Mouse (Mus musculus) embryonic fibroblast, embryonic 13.5 days (primary cell): ENCODE data around the gene Mtmr12.

Experiments used
- CTCF ChIP-seq: IDR thresholded peaks from 2 replicates; pipeline ENCODE4 v1.5.1; 2011; ENCODE audit warnings: mild to moderate bottlenecking, control low read depth, low read length, moderate library complexity, borderline replicate concordance; ENCODE audit not compliant: insufficient read depth
- POLR2A ChIP-seq: IDR thresholded peaks from 2 replicates; pipeline ENCODE4 v1.6.1; 2011; ENCODE audit warnings: low read depth, mild to moderate bottlenecking, control low read depth, low read length, moderate library complexity

DNA sequence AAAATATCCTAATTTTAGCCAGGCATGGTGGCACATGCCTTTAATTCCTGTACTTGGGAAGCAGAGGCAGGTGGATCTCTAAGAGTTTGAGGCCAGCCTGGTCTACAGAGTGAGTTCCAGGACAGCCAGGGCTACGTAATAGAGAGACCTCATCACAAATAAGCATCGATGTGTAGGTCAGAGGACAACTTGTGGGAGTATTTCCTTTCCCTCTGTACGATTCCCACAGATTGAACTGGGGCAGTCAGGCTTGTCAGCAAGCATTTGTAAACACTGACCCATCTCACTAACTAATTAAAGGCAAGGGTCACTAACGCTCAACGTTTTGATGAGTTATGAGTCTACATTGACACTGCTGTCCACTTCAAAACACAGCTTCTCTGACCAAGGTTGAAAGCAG is 109.8 kb downstream of the Mtmr12 start:
- TF ChIP-seq CTCF (no peak), POLR2A (no peak)
